15 mouse cellular contexts compared by ENCODE assay signal in genomic region chr11:63046380-63046779, GRCm38 (mm10). TPM values are rescaled to one million over a fixed set of nuclear protein-coding genes. Genes with fewer than 3 reads are reported as not detected.
DNase-seq lines count a peak whose midpoint lies in the region; ATAC-seq lines count a peak whose summit lies in the region.
"Had no signal": no experiment of that assay in that cellular context is flagged by ENCODE, and none has a peak within 500 bp of the region (broad histone marks: within the 10 kb centered on the region; RNA-seq: fewer than 3 reads in every experiment).

No protein-coding gene starts in this region.

- H3K27ac ChIP-seq in kidney, embryonic 14.5 days (ENCODE audit: low read depth, low read length), result no peak overlapping the region
- H3K27ac ChIP-seq: limb, embryonic 12.5 days had no signal

- no peak overlapping the region for H3K9ac ChIP-seq in kidney, embryonic 14.5 days (ENCODE audit: low read depth, low read length)
- H3K9ac ChIP-seq: limb, embryonic 12.5 days had no signal

- no peak overlapping the region for H3K4me2 ChIP-seq in kidney, embryonic 14.5 days (replicated peaks; ENCODE audit: low read depth, low read length)
- H3K4me2 ChIP-seq: limb, embryonic 12.5 days had no signal

- no peak for ATAC-seq in kidney, embryonic 14.5 days (ENCODE audit: low FRiP score, low TSS enrichment)
- ATAC-seq: activated CD4-positive, CD25-positive, alpha-beta regulatory T cell, adult 4 months had no signal

- no peak overlapping the region for H3K4me3 ChIP-seq in kidney, embryonic 14.5 days (ENCODE audit: low read length)
- H3K4me3 ChIP-seq in megakaryocyte, embryonic 14.5 days (replicated peaks), result peak overlapping the region; percentile 29
- H3K4me3 ChIP-seq: limb, embryonic 12.5 days; myocyte had no signal

- peak; percentile 7 to 11 for DNase-seq in kidney, adult 8-10 months
- peak; percentile 20 for DNase-seq in 416B (ENCODE audit: low read depth)
- peak; percentile 41 for DNase-seq in brain, adult 2 months (ENCODE audit: low read depth, low spot score)
- no peak for DNase-seq in cerebellum, postnatal 36 days
- DNase-seq in thymus, postnatal 10 days (ENCODE audit: low spot score in 2 of 2), result no peak
- DNase-seq in right cerebral cortex, postnatal 14 days, result no peak
- DNase-seq: cerebellum, adult 11-12 months; heart, postnatal 36 days; thymus, postnatal 36 days had no signal

- H3K27me3 ChIP-seq in kidney, embryonic 14.5 days (ENCODE audit: control insufficient read depth, insufficient read depth, low read length), result no peaks in the 10 kb centered on the region
- no peaks in the 10 kb centered on the region for H3K27me3 ChIP-seq in megakaryocyte, embryonic 14.5 days (replicated peaks)
- H3K27me3 ChIP-seq: limb, embryonic 12.5 days had no signal

- H3K36me3 ChIP-seq in kidney, embryonic 14.5 days (ENCODE audit: control insufficient read depth, insufficient read depth, low read length), result no peaks in the 10 kb centered on the region
- H3K36me3 ChIP-seq in megakaryocyte, embryonic 14.5 days (replicated peaks; ENCODE audit: low read length), result no peaks in the 10 kb centered on the region
- H3K36me3 ChIP-seq: limb, embryonic 12.5 days had no signal

- no peaks in the 10 kb centered on the region for H3K4me1 ChIP-seq in kidney, embryonic 14.5 days (ENCODE audit: control insufficient read depth, insufficient read depth, low read length)
- peaks cover 5% of the 10 kb centered on the region; the same call in 1 of the 2 replicates for H3K4me1 ChIP-seq in megakaryocyte, embryonic 14.5 days

- H3K9me3 ChIP-seq in kidney, embryonic 14.5 days (ENCODE audit: control insufficient read depth, low read length), result no peaks in the 10 kb centered on the region
- H3K9me3 ChIP-seq in megakaryocyte, embryonic 14.5 days, result no peaks in the 10 kb centered on the region
- H3K9me3 ChIP-seq: limb, embryonic 12.5 days had no signal

- WGBS in kidney, embryonic 14.5 days, result 86% methylated on average over 8 of the region's 8 CpGs

RNA-seq across cellular contexts. Expression of gene Tekt3, which starts 15.1 kb away (rescaled TPM):
- polyA plus RNA-seq in kidney, embryonic 14.5 days (2014; fragmentation: Nextera tagmentation; extraction: Ambion mirVana), result not detected in 2 replicates
- not detected in 2 replicates for polyA plus RNA-seq in megakaryocyte, embryonic 14.5 days (2012; ENCODE audit: insufficient read depth, low replicate concordance)
- polyA plus RNA-seq: activated CD4-positive, CD25-positive, alpha-beta regulatory T cell, adult 4 months; kidney, embryonic 16.5 days; limb, embryonic 12.5 days; myocyte had no signal

Comparison
In these comparisons a context has a peak if more than half of its experiments do, and no peak if none do; other contexts are left out.
1. DNase-seq: peak in kidney, adult 8-10 months (2 of 2), 416B (single experiment) and brain, adult 2 months (single experiment); none in cerebellum, postnatal 36 days (0 of 2), thymus, postnatal 10 days (0 of 2) and right cerebral cortex, postnatal 14 days (single experiment).